ENCODE assay signal across 30 mouse cellular contexts in genomic region chr1:177707571-177707970, GRCm38 (mm10). TPM values are rescaled to one million over a fixed set of nuclear protein-coding genes. Genes with fewer than 3 reads are reported as not detected.
"Had no signal": no experiment of that assay in that cellular context is flagged by ENCODE, and none has a peak within 500 bp of the region (broad histone marks: within the 10 kb centered on the region; RNA-seq: fewer than 3 reads in every experiment).

No protein-coding gene starts in this region.

- H3K4me2 ChIP-seq: embryonic facial prominence, embryonic 12.5 days; embryonic facial prominence, embryonic 13.5 days; embryonic facial prominence, embryonic 15.5 days; forebrain, embryonic 12.5 days; forebrain, embryonic 13.5 days; forebrain, embryonic 15.5 days had no signal

- H3K4me3 ChIP-seq: embryonic facial prominence, embryonic 10.5 days; embryonic facial prominence, embryonic 12.5 days; embryonic facial prominence, embryonic 13.5 days; embryonic facial prominence, embryonic 15.5 days; erythroblast, embryonic 14.5 days; forebrain, embryonic 10.5 days; forebrain, embryonic 12.5 days; forebrain, embryonic 13.5 days; forebrain, embryonic 15.5 days; gastrocnemius, adult 2 months; heart, adult 2 months had no signal

- H3K9ac ChIP-seq: embryonic facial prominence, embryonic 12.5 days; embryonic facial prominence, embryonic 13.5 days; embryonic facial prominence, embryonic 15.5 days; forebrain, embryonic 12.5 days; forebrain, embryonic 13.5 days; forebrain, embryonic 15.5 days; forebrain, postnatal 0 days had no signal

- DNase-seq: cerebellum, adult 9-11 months; cerebellum, postnatal 10 days; cerebellum, postnatal 14 days; cerebellum, postnatal 25 days; cerebellum, postnatal 36 days; embryo, embryonic 11 days; forebrain, postnatal 0 days; gastrocnemius, adult 2 months; gastrocnemius, postnatal 10 days; gastrocnemius, postnatal 14 days; gastrocnemius, postnatal 25 days; gastrocnemius, postnatal 36 days; heart, adult 11 months; heart, adult 18-20 months; heart, adult 2 months had no signal

- H3K36me3 ChIP-seq: embryonic facial prominence, embryonic 10.5 days; embryonic facial prominence, embryonic 12.5 days; embryonic facial prominence, embryonic 13.5 days; embryonic facial prominence, embryonic 15.5 days; forebrain, embryonic 10.5 days; forebrain, embryonic 12.5 days; forebrain, embryonic 15.5 days had no signal

- H3K9me3 ChIP-seq: embryonic facial prominence, embryonic 13.5 days; embryonic facial prominence, embryonic 15.5 days; forebrain, embryonic 12.5 days had no signal

- ATAC-seq: forebrain, embryonic 13.5 days; forebrain, embryonic 14.5 days; forebrain, embryonic 15.5 days; forebrain, embryonic 16.5 days; forebrain, postnatal 0 days had no signal

- H3K27ac ChIP-seq: embryonic facial prominence, embryonic 10.5 days; embryonic facial prominence, embryonic 12.5 days; embryonic facial prominence, embryonic 13.5 days; embryonic facial prominence, embryonic 15.5 days; forebrain, embryonic 10.5 days; forebrain, embryonic 12.5 days; forebrain, embryonic 13.5 days; forebrain, embryonic 15.5 days; heart, adult 2 months had no signal

- H3K27me3 ChIP-seq: embryonic facial prominence, embryonic 12.5 days; embryonic facial prominence, embryonic 13.5 days; embryonic facial prominence, embryonic 15.5 days; forebrain, embryonic 15.5 days had no signal

RNA-seq across cellular contexts. Expression of gene 1700016C15Rik, which starts 22.0 kb away (rescaled TPM):
- polyA plus RNA-seq: cortical plate, adult 2 months; embryonic facial prominence, embryonic 10.5 days; embryonic facial prominence, embryonic 11.5 days; embryonic facial prominence, embryonic 12.5 days; embryonic facial prominence, embryonic 13.5 days; erythroblast, embryonic 14.5 days; forebrain, embryonic 10.5 days; forebrain, embryonic 11.5 days; forebrain, embryonic 12.5 days; forebrain, embryonic 13.5 days; forebrain, embryonic 14.5 days; forebrain, embryonic 15.5 days; forebrain, embryonic 16.5 days; frontal cortex, adult 2 months; heart, adult 2 months had no signal
